Mouse (Mus musculus): ENCODE results near the gene Bcl9l. TPM values are rescaled to one million over a fixed set of nuclear protein-coding genes. Genes with fewer than 3 reads are reported as not detected.

The Bcl9l gene
- polyA plus RNA-seq, 1 experiment from 2014 or later = 12.5 TPM

DNA sequence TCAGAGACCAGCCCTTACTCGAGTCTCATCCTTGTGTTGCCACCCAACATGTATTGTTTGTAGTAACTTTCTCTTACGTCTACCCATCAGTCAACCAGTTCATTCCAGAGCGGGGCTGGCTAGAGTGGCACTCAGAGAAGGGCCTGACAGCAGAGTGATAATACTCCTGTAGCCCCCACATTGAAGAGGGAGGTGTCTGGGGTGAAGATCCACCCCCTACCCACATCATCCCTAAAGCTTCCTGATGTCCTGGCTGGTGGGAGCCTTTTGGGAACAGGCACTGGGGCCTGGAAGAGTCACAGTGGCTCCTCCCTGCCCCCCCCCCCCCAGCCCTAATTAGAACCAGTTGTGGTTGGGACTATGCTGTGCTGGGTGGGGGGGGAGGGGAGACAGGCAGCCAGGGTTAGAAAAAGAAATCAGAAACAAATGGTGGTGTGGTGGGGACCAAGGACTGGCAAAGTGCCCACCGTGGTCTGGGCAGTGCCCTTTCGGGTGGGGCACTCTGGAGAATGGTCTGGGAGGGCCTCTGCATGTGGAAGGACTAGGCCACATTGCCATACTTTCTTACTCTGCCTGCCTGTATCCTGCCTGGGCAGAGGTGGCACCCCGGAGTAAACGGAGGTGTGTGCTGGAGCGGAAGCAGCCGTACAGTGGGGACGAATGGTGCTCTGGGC, 18.7 kb downstream of the Bcl9l start:
- Histone ChIP-seq H3K9me3 (no peaks in the 10 kb centered on the region), H3K4me2 (peak overlapping the region; percentile 3; the same call in 1 of the 2 replicates), H3K4me3 (no peak overlapping the region), H3K36me3 (replicated peaks) (peaks cover 8% of the 10 kb centered on the region), H3K4me1 (peaks cover 54% of the 10 kb centered on the region), H3K27ac (no peak overlapping the region), H3K9ac (no peak overlapping the region), H3K27me3 (replicated peaks) (no peaks in the 10 kb centered on the region)
- ATAC-seq (replicated peaks) = no peak
- WGBS = 50% methylated on average over 10 of the region's 10 CpGs

DNA sequence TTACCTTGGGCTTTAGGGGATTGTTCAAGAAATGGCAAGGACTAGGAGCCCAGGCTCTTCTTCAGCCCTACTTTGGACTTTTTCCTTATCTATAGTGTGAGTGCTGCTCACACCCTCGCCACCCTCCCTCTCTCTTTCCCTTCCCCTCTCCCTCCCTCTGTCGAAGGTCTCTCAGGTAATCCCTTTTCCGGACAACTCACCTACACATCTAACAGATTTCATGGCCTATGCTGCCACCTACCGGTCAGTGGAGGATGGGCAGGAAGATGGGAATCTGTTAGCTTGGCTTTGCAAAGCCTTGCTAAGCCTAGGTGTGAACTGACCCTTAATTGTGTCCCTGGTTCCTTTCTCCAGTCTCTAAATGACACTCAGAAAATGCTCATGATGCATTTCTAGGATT, 19.4 kb downstream of the Bcl9l start:
- no peak for ATAC-seq (replicated peaks)
- WGBS = 0% methylated on average over 4 of the region's 4 CpGs
- peaks cover 50% of the 10 kb centered on the region for H3K4me1 ChIP-seq

DNA sequence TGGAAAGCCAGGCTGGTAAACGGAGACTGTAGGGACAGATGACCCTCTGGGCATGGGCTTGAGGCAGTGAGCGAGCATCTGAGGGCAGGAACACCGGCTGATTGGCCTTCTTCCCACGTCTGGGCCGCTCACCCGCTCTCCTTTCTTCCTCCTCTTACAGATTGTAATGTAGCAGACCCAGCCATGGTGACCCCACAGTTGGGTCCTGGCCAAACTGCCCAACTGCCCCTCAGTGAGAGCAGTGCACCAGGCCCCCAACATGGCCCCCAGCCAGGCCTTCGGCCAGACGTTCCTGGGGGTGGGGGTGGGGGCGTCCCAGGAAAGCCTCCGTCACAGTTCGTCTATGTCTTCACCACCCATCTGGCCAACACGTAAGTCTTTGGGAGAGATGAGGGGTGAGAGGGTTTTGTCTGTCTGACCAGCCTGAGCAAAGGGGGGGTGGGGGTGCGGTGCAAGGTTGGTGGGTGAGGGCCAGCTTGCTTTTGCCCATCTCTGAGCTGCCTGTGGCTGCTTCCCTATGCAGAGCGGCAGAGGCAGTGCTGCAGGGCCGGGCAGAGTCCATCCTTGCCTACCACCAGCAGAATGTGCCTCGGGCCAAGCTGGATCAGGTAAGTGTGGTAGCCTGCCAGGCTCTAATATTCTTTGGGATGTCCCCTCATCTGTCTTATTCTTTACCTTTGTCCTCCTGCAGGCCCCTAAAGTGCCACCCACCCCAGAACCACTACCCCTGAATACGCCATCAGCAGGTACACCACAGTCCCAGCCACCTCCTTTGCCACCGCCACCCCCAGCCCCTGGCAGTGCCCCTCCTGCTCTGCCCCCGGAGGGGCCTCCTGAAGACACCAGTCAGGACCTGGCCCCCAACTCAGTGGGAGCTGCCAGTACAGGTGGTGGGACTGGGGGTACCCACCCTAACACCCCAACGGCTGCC, 22.5 kb downstream of the Bcl9l start:
- Histone ChIP-seq H3K27ac (no peak overlapping the region), H3K27me3 (replicated peaks) (no peaks in the 10 kb centered on the region), H3K9ac (no peak overlapping the region), H3K4me3 (no peak overlapping the region), H3K9me3 (no peaks in the 10 kb centered on the region), H3K4me1 (peaks cover 29% of the 10 kb centered on the region), H3K4me2 (no peak overlapping the region), H3K36me3 (replicated peaks) (peaks cover 30% of the 10 kb centered on the region)
- ATAC-seq (replicated peaks) = no peak
- 74% methylated on average over 20 of the region's 20 CpGs for WGBS

More for the DNA sequence above, 19.4 kb downstream of the Bcl9l start:
- Histone ChIP-seq H3K4me2 (peak overlapping the region; percentile 3; the same call in 1 of the 2 replicates), H3K9me3 (no peaks in the 10 kb centered on the region), H3K36me3 (replicated peaks) (peaks cover 14% of the 10 kb centered on the region), H3K27me3 (replicated peaks) (no peaks in the 10 kb centered on the region), H3K4me3 (no peak overlapping the region), H3K27ac (no peak overlapping the region), H3K9ac (no peak overlapping the region)

DNA sequence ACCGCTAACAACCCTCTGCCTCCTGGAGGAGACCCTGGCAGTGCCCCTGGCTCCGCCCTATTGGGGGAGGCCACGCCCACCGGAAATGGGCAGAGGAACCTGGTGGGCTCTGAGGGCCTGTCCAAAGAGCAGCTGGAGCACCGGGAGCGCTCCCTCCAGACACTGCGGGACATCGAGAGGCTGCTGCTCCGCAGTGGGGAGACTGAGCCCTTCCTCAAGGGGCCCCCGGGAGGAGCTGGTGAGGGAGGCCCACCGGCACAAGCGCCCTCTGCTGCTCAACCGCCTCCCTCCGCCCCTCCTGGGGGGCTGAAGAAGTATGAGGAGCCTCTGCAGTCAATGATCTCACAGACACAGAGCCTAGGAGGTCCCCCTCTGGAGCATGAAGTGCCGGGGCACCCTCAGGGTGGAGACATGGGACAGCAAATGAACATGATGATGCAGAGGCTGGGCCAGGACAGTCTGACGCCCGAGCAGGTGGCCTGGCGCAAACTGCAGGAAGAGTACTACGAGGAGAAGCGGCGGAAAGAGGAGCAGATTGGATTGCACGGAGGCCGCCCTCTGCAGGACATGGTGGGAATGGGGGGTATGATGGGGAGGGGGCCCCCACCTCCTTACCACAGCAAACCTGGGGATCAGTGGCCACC, 23.3 kb downstream of the Bcl9l start:
- WGBS = 46% methylated on average over 23 of the region's 23 CpGs
- Histone ChIP-seq H3K4me2 (no peak overlapping the region), H3K9ac (no peak overlapping the region), H3K4me3 (no peak overlapping the region), H3K36me3 (replicated peaks) (peaks cover 30% of the 10 kb centered on the region), H3K4me1 (peaks cover 21% of the 10 kb centered on the region), H3K27ac (no peak overlapping the region), H3K9me3 (no peaks in the 10 kb centered on the region), H3K27me3 (replicated peaks) (no peaks in the 10 kb centered on the region)
- ATAC-seq (replicated peaks) = no peak

DNA sequence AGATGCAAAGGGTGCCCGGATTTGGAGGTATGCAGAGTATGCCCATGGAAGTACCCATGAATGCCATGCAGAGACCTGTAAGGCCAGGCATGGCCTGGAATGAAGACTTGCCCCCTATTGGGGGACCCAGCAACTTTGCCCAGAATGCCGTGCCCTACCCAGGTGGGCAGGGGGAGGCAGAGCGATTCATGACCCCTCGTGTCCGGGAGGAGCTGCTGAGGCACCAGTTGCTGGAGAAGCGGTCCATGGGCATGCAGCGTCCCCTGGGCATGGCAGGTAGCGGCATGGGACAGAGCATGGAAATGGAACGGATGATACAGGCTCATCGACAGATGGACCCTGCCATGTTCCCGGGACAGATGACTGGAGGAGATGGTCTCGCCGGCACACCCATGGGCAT, 23.9 kb downstream of the Bcl9l start:
- no peak overlapping the region for H3K4me2 ChIP-seq
- 87% methylated on average over 13 of the region's 13 CpGs for WGBS
- H3K4me1 ChIP-seq = peaks cover 15% of the 10 kb centered on the region
- no peak for ATAC-seq (replicated peaks)
- H3K36me3 ChIP-seq (replicated peaks) = peaks cover 30% of the 10 kb centered on the region
- no peaks in the 10 kb centered on the region for H3K27me3 ChIP-seq (replicated peaks)
- no peak overlapping the region for H3K27ac ChIP-seq
- H3K9ac ChIP-seq = no peak overlapping the region
- no peak overlapping the region for H3K4me3 ChIP-seq
- no peaks in the 10 kb centered on the region for H3K9me3 ChIP-seq

DNA sequence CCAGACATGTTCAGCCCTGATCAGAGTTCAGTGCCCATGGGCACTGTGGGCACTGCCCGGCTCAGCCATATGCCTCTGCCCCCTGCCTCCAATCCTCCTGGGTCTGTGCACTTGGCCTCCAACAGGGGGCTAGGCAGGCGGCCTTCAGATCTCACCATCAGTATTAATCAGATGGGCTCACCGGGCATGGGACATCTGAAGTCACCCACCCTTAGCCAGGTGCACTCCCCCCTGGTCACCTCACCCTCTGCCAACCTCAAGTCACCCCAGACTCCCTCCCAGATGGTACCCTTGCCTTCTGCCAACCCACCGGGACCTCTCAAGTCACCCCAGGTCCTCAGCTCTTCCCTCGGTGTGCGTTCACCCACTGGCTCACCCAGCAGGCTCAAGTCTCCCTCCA, 24.7 kb downstream of the Bcl9l start:
- no peak overlapping the region for H3K4me3 ChIP-seq
- no peaks in the 10 kb centered on the region for H3K9me3 ChIP-seq
- ATAC-seq (replicated peaks) = no peak
- H3K9ac ChIP-seq = no peak overlapping the region
- WGBS = 92% methylated on average over 6 of the region's 6 CpGs
- no peaks in the 10 kb centered on the region for H3K27me3 ChIP-seq (replicated peaks)
- no peak overlapping the region for H3K4me2 ChIP-seq
- H3K27ac ChIP-seq = no peak overlapping the region
- peaks cover 10% of the 10 kb centered on the region for H3K4me1 ChIP-seq
- H3K36me3 ChIP-seq (replicated peaks) = peaks cover 30% of the 10 kb centered on the region

DNA sequence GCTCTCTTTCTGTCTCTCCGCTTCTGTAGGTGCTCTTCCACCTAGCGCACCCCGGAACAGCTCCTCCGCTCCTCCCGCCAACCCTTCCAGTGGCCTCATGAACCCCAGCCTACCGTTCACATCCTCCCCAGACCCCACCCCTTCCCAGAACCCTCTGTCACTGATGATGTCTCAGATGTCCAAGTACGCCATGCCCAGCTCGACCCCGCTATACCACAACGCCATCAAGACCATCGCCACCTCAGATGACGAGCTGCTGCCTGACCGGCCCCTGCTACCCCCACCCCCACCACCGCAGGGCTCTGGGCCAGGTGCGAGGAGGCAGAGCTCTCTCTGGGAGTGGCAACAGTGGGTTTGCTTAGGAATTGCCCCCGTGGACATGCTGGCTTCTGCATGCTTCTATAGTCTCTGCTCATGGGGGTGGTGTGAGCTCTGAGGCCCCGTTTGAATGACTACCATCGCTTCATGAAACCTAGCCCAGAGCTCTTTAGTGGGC, 25.5 kb downstream of the Bcl9l start:
- H3K9me3 ChIP-seq = no peaks in the 10 kb centered on the region
- H3K4me3 ChIP-seq = no peak overlapping the region
- H3K36me3 ChIP-seq (replicated peaks) = peaks cover 30% of the 10 kb centered on the region
- H3K27ac ChIP-seq = no peak overlapping the region
- no peak for ATAC-seq (replicated peaks)
- WGBS = 86% methylated on average over 18 of the region's 18 CpGs
- H3K27me3 ChIP-seq (replicated peaks) = no peaks in the 10 kb centered on the region
- H3K4me2 ChIP-seq = no peak overlapping the region
- no peak overlapping the region for H3K9ac ChIP-seq
- H3K4me1 ChIP-seq = peaks cover 10% of the 10 kb centered on the region

DNA sequence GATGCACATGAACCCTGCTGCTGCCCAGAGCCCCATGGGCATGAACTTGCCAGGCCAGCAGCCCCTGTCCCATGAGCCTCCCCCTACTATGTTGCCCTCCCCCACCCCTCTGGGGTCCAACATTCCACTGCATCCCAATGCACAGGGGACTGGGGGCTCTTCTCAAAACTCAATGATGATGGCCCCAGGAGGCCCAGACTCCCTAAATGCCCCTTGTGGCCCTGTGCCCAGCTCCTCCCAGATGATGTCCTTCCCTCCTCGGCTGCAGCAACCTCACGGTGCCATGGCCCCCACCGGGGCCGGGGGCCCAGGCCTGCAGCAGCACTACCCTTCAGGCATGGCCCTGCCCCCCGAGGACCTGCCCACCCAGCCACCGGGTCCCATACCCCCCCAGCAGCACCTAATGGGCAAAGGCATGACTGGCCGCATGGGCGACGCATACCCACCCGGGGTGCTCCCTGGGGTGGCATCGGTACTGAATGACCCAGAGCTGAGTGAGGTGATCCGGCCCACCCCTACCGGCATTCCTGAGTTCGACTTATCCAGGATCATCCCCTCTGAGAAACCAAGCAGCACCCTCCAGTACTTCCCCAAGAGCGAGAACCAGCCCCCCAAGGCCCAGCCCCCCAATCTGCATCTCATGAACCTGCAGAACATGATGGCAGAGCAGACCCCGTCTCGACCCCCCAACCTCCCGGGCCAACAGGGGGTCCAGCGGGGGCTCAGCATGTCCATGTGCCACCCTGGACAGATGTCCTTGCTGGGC, 26.3 kb downstream of the Bcl9l start:
- H3K9ac ChIP-seq = no peak overlapping the region
- H3K4me2 ChIP-seq = no peak overlapping the region
- H3K27me3 ChIP-seq (replicated peaks) = no peaks in the 10 kb centered on the region
- no peak overlapping the region for H3K4me3 ChIP-seq
- no peak for ATAC-seq (replicated peaks)
- 0 out of 2 replicates have a peak overlapping the region, but pooled peaks have one; percentile 53 for H3K27ac ChIP-seq
- peaks cover 30% of the 10 kb centered on the region for H3K36me3 ChIP-seq (replicated peaks)
- WGBS = 76% methylated on average over 19 of the region's 19 CpGs
- peaks cover 10% of the 10 kb centered on the region for H3K4me1 ChIP-seq
- H3K9me3 ChIP-seq = no peaks in the 10 kb centered on the region

DNA sequence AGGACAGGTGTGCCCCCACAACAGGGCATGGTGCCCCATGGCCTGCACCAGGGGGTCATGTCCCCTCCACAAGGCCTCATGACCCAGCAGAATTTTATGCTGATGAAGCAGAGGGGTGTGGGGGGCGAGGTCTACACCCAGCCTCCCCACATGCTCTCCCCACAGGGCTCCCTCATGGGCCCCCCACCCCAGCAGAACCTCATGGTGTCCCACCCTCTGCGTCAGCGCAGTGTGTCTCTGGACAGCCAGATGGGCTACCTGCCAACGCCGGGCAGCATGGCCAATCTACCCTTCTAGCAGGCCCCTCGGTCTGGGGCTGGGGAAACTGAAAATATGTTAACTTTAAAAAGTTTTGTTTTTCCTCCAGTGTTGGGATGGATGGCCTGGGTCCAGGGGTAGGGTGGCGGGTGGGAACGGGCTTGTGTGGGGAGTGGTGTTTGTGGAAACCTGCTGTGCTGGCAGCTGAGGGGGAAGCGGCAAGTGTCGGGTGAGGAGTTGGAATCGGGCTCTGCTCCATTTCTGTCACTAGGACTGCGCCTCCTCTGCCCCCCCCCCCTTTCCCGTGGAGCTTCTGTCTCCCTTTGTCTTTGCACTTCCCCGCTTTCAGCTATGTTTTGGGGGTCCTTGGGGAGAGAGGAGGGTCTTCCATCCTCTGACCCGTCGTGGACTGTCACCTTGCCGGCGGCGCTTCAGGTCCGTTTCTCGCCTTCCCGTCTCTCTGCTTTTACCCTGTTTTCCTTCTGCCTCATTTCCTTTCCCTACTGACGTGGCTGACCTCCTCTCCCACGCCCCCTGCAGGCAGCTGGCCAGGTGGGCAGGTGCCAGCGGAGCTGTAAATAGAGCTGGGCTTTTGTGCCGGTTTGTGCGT, 27.1 kb downstream of the Bcl9l start:
- Histone ChIP-seq H3K9ac (no peak overlapping the region), H3K36me3 (replicated peaks) (peaks cover 30% of the 10 kb centered on the region), H3K4me1 (peaks cover 10% of the 10 kb centered on the region), H3K4me3 (peak overlapping the region; percentile 14; the same call in 1 of the 2 replicates), H3K27me3 (replicated peaks) (no peaks in the 10 kb centered on the region), H3K9me3 (no peaks in the 10 kb centered on the region), H3K27ac (peak overlapping the region; percentile 53; the same call in 1 of the 2 replicates), H3K4me2 (peak overlapping the region; percentile 43)
- ATAC-seq (replicated peaks) = 0 out of 2 replicates have a peak, but pooled peaks have one; percentile 11
- 10% methylated on average over 27 of the region's 27 CpGs for WGBS

DNA sequence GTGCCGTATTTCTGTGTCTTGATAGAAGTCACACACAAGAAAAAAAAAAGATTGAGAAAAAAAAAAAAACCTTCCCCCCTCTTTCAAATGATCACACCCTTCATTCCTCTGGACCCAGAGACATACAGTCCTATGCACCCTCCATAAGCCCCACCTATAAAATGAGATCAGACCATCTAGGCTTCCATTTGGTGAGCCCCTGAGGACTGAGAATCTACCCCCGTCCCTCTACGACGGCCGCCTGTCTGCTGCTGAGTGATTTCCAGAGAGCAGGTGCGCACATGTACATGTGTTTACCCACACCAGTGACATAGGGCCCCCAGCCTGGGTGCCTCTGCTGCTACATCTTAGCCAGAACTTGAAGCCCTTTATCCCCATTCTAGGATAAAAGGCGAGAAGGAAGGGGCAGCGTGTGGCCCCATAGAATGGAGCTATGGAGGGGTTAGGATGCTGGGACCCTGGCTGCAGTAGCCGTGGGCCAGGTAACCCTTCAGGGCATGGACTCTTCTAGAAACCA, 27.8 kb downstream of the Bcl9l start:
- H3K9ac ChIP-seq = no peak overlapping the region

More for the DNA sequence above, 27.8 kb downstream of the Bcl9l start:
- Histone ChIP-seq H3K27ac (no peak overlapping the region), H3K4me1 (peaks cover 10% of the 10 kb centered on the region), H3K27me3 (replicated peaks) (no peaks in the 10 kb centered on the region), H3K9me3 (no peaks in the 10 kb centered on the region), H3K36me3 (replicated peaks) (peaks cover 30% of the 10 kb centered on the region), H3K4me2 (no peak overlapping the region), H3K4me3 (no peak overlapping the region)
- 31% methylated on average over 9 of the region's 9 CpGs for WGBS
- ATAC-seq (replicated peaks) = 0 out of 2 replicates have a peak, but pooled peaks have one; percentile 28

Data from midbrain, embryonic 15.5 days (tissue).